Mouse (Mus musculus): Measurements from ENCODE around the gene Arntl. TPM values are rescaled to one million over a fixed set of nuclear protein-coding genes. Genes with fewer than 3 reads are reported as not detected.

Arntl gene
- polyA plus RNA-seq, 1 experiment from 2014 or later = 7.9 TPM

- no peak overlapping the region for H3K4me2 ChIP-seq (ENCODE audit: low read length)
- H3K4me1 ChIP-seq (replicated peaks; ENCODE audit: control insufficient read depth, insufficient read depth, low read length) = no peaks in the 10 kb centered on the region
- H3K9ac ChIP-seq (ENCODE audit: low read length) = no peak overlapping the region
- peaks cover 12% of the 10 kb centered on the region; the same call in 1 of the 2 replicates for H3K36me3 ChIP-seq (ENCODE audit: control insufficient read depth, insufficient read depth, low read length)
- 25% methylated on average over 2 of the region's 2 CpGs for WGBS
- no peaks in the 10 kb centered on the region for H3K27me3 ChIP-seq (replicated peaks; ENCODE audit: control insufficient read depth, insufficient read depth, low read length)
- ATAC-seq (replicated peaks; ENCODE audit: low FRiP score, low TSS enrichment, low read depth) = no peak
- peak; percentile 80 for DNase-seq (ENCODE audit: low spot score)
- no peaks in the 10 kb centered on the region for H3K9me3 ChIP-seq (ENCODE audit: control insufficient read depth, low read length)
- no peak overlapping the region for H3K27ac ChIP-seq (ENCODE audit: low read depth)
- no peak overlapping the region for H3K4me3 ChIP-seq (ENCODE audit: low read depth, low read length)
These were observed 104.5 kb downstream of the Arntl start for GRCm38 (mm10) chr7:113311784-113312183.

- Histone ChIP-seq H3K4me1 (replicated peaks; ENCODE audit: control insufficient read depth, insufficient read depth, low read length) (no peaks in the 10 kb centered on the region), H3K4me3 (ENCODE audit: low read depth, low read length) (no peak overlapping the region), H3K27me3 (replicated peaks; ENCODE audit: control insufficient read depth, insufficient read depth, low read length) (no peaks in the 10 kb centered on the region), H3K36me3 (ENCODE audit: control insufficient read depth, insufficient read depth, low read length) (peaks cover 15% of the 10 kb centered on the region), H3K9ac (ENCODE audit: low read length) (no peak overlapping the region), H3K4me2 (ENCODE audit: low read length) (no peak overlapping the region), H3K27ac (ENCODE audit: low read depth) (no peak overlapping the region), H3K9me3 (ENCODE audit: control insufficient read depth, low read length) (no peaks in the 10 kb centered on the region)
- WGBS = 59% methylated on average over 1 of the region's 1 CpGs
- DNase-seq (ENCODE audit: low spot score) (no peak), ATAC-seq (replicated peaks; ENCODE audit: low FRiP score, low TSS enrichment, low read depth) (no peak)
These were observed 112.9 kb downstream of the Arntl start for GRCm38 (mm10) chr7:113320128-113320527.

GRCm38 (mm10) chr7:113334036-113334435 is 126.8 kb downstream of the Arntl start:
- Histone ChIP-seq H3K27me3 (replicated peaks; ENCODE audit: control insufficient read depth, insufficient read depth, low read length) (no peaks in the 10 kb centered on the region), H3K4me1 (replicated peaks; ENCODE audit: control insufficient read depth, insufficient read depth, low read length) (no peaks in the 10 kb centered on the region), H3K4me3 (ENCODE audit: low read depth, low read length) (no peak overlapping the region), H3K27ac (ENCODE audit: low read depth) (no peak overlapping the region), H3K9ac (ENCODE audit: low read length) (no peak overlapping the region), H3K36me3 (ENCODE audit: control insufficient read depth, insufficient read depth, low read length) (no peaks in the 10 kb centered on the region; the same call in 1 of the 2 replicates), H3K9me3 (ENCODE audit: control insufficient read depth, low read length) (no peaks in the 10 kb centered on the region), H3K4me2 (ENCODE audit: low read length) (no peak overlapping the region)
- DNase-seq (ENCODE audit: low spot score) (no peak), ATAC-seq (replicated peaks; ENCODE audit: low FRiP score, low TSS enrichment, low read depth) (no peak)

- no peak overlapping the region for H3K9ac ChIP-seq (ENCODE audit: low read length)
- H3K4me3 ChIP-seq (ENCODE audit: low read depth, low read length) = no peak overlapping the region
- no peaks in the 10 kb centered on the region for H3K9me3 ChIP-seq (ENCODE audit: control insufficient read depth, low read length)
- WGBS = 86% methylated on average over 8 of the region's 8 CpGs
- no peak overlapping the region for H3K27ac ChIP-seq (ENCODE audit: low read depth)
- H3K4me2 ChIP-seq (ENCODE audit: low read length) = no peak overlapping the region
- DNase-seq (ENCODE audit: low spot score) = no peak
- H3K4me1 ChIP-seq (replicated peaks; ENCODE audit: control insufficient read depth, insufficient read depth, low read length) = no peaks in the 10 kb centered on the region
- ATAC-seq (replicated peaks; ENCODE audit: low FRiP score, low TSS enrichment, low read depth) = no peak
- H3K27me3 ChIP-seq (replicated peaks; ENCODE audit: control insufficient read depth, insufficient read depth, low read length) = no peaks in the 10 kb centered on the region
- H3K36me3 ChIP-seq (ENCODE audit: control insufficient read depth, insufficient read depth, low read length) = no peaks in the 10 kb centered on the region; the same call in 1 of the 2 replicates
These were observed 128.0 kb downstream of the Arntl start for GRCm38 (mm10) chr7:113335250-113335649.

- Histone ChIP-seq H3K4me1 (replicated peaks; ENCODE audit: control insufficient read depth, insufficient read depth, low read length) (no peaks in the 10 kb centered on the region), H3K9me3 (ENCODE audit: control insufficient read depth, low read length) (no peaks in the 10 kb centered on the region), H3K4me2 (ENCODE audit: low read length) (no peak overlapping the region), H3K27ac (ENCODE audit: low read depth) (no peak overlapping the region), H3K36me3 (ENCODE audit: control insufficient read depth, insufficient read depth, low read length) (no peaks in the 10 kb centered on the region), H3K4me3 (ENCODE audit: low read depth, low read length) (no peak overlapping the region), H3K27me3 (replicated peaks; ENCODE audit: control insufficient read depth, insufficient read depth, low read length) (no peaks in the 10 kb centered on the region), H3K9ac (ENCODE audit: low read length) (no peak overlapping the region)
- DNase-seq (ENCODE audit: low spot score) (no peak), ATAC-seq (replicated peaks; ENCODE audit: low FRiP score, low TSS enrichment, low read depth) (no peak)
- WGBS = 44% methylated on average over 4 of the region's 4 CpGs
These were observed 140.0 kb downstream of the Arntl start for GRCm38 (mm10) chr7:113347271-113347670.

- WGBS = 98% methylated on average over 2 of the region's 2 CpGs
- ATAC-seq (replicated peaks; ENCODE audit: low FRiP score, low TSS enrichment, low read depth) (no peak), DNase-seq (ENCODE audit: low spot score) (no peak)
- Histone ChIP-seq H3K4me3 (ENCODE audit: low read depth, low read length) (no peak overlapping the region), H3K4me1 (replicated peaks; ENCODE audit: control insufficient read depth, insufficient read depth, low read length) (no peaks in the 10 kb centered on the region), H3K9ac (ENCODE audit: low read length) (no peak overlapping the region), H3K36me3 (ENCODE audit: control insufficient read depth, insufficient read depth, low read length) (no peaks in the 10 kb centered on the region), H3K9me3 (ENCODE audit: control insufficient read depth, low read length) (no peaks in the 10 kb centered on the region), H3K27ac (ENCODE audit: low read depth) (no peak overlapping the region), H3K27me3 (replicated peaks; ENCODE audit: control insufficient read depth, insufficient read depth, low read length) (no peaks in the 10 kb centered on the region), H3K4me2 (ENCODE audit: low read length) (no peak overlapping the region)
These were observed 140.4 kb downstream of the Arntl start for GRCm38 (mm10) chr7:113347694-113348093.

- H3K27ac ChIP-seq (ENCODE audit: low read depth) = no peak overlapping the region
- DNase-seq (ENCODE audit: low spot score) (no peak), ATAC-seq (replicated peaks; ENCODE audit: low FRiP score, low TSS enrichment, low read depth) (no peak)
- no peaks in the 10 kb centered on the region for H3K9me3 ChIP-seq (ENCODE audit: control insufficient read depth, low read length)
- WGBS = 85% methylated on average over 1 of the region's 1 CpGs
- no peak overlapping the region for H3K4me3 ChIP-seq (ENCODE audit: low read depth, low read length)
- no peak overlapping the region for H3K9ac ChIP-seq (ENCODE audit: low read length)
- no peaks in the 10 kb centered on the region for H3K27me3 ChIP-seq (replicated peaks; ENCODE audit: control insufficient read depth, insufficient read depth, low read length)
- no peak overlapping the region for H3K4me2 ChIP-seq (ENCODE audit: low read length)
- H3K36me3 ChIP-seq (ENCODE audit: control insufficient read depth, insufficient read depth, low read length) = no peaks in the 10 kb centered on the region
- H3K4me1 ChIP-seq (replicated peaks; ENCODE audit: control insufficient read depth, insufficient read depth, low read length) = no peaks in the 10 kb centered on the region
These were observed 141.8 kb downstream of the Arntl start for GRCm38 (mm10) chr7:113349089-113349488.

Other genes starting within 250 kb of the Arntl start
- gene Btbd10, start 161.9 kb downstream of the Arntl start, polyA plus RNA-seq (2014; fragmentation: Nextera tagmentation; extraction: Ambion mirVana) = 19.5 and 23.6 TPM in 2 replicates
- not detected in 2 replicates for gene Pth, start 181.1 kb downstream of the Arntl start, polyA plus RNA-seq (2014; fragmentation: Nextera tagmentation; extraction: Ambion mirVana)